14 mouse cellular contexts compared by ENCODE assay signal in the genomic region with DNA sequence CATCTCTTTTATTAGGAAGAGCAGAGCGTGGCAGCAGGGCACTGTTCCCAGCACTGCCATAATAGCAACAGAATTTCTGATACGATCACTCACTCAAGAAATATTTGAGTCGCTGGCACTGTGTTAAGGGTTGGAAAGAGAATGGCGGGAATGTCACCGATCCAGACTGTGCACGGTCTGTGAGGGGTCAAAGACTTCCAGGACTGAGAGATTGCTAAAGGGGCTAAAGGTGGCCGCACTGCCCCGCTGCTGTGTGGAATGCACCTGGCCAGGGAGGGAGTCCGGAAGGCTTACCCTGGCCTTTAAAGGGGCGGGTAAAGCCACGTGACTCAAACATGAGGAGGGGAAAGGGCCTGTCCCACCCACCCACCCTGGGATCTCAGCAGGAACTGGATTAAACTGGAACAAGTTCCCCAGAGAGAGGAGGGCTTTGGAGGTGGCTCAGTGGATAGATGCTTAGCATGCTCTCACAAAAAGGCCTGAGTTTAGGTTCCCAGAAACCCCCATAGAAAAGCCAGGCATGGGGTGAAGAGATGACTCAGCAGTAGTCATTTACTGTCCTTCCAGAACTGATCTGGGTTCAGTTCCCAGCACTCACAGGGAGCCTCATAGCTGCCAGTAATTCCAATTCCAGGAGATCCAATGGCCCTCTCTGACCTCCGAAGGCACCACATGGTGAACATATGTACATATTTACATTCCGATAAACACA. TPM values are rescaled to one million over a fixed set of nuclear protein-coding genes. Genes with fewer than 3 reads are reported as not detected.
A peak's percentile ranks its signal among the peaks of the same experiment; 100 is the strongest.
DNase-seq lines count a peak whose midpoint lies in the region; ATAC-seq and TF ChIP-seq lines count a peak whose summit lies in the region.
"Had no signal": no experiment of that assay in that cellular context is flagged by ENCODE, and none has a peak within 500 bp of the region (broad histone marks: within the 10 kb centered on the region; RNA-seq: fewer than 3 reads in every experiment).

No protein-coding gene starts in this region.

- H3K4me2 ChIP-seq in kidney, embryonic 14.5 days (replicated peaks; ENCODE audit: low read depth, low read length) = no peak overlapping the region
- H3K4me2 ChIP-seq in liver, postnatal 0 days (ENCODE audit: low read depth, low read length) = no peak overlapping the region
- H3K4me2 ChIP-seq: embryonic facial prominence, embryonic 12.5 days; hindbrain, embryonic 12.5 days; neural tube, embryonic 15.5 days had no signal

- H3K36me3 ChIP-seq in kidney, embryonic 14.5 days (ENCODE audit: control insufficient read depth, insufficient read depth, low read length) = no peaks in the 10 kb centered on the region
- no peaks in the 10 kb centered on the region for H3K36me3 ChIP-seq in liver, postnatal 0 days (replicated peaks; ENCODE audit: insufficient read depth, low read length)
- H3K36me3 ChIP-seq: embryonic facial prominence, embryonic 12.5 days; hindbrain, embryonic 12.5 days; neural tube, embryonic 15.5 days had no signal

- no peak overlapping the region for H3K4me3 ChIP-seq in kidney, embryonic 14.5 days (ENCODE audit: low read length)
- H3K4me3 ChIP-seq in liver, postnatal 0 days (ENCODE audit: low read depth, low read length) = no peak overlapping the region
- H3K4me3 ChIP-seq: embryonic facial prominence, embryonic 12.5 days; hindbrain, embryonic 12.5 days; neural tube, embryonic 15.5 days had no signal

- peak; percentile 72 for ATAC-seq in kidney, embryonic 14.5 days (ENCODE audit: low FRiP score, low TSS enrichment)
- ATAC-seq in liver, postnatal 0 days = peak; percentile 76
- ATAC-seq: Patski had no signal

- peaks cover 16% of the 10 kb centered on the region for H3K4me1 ChIP-seq in kidney, embryonic 14.5 days (ENCODE audit: control insufficient read depth, insufficient read depth, low read length)
- H3K4me1 ChIP-seq in liver, postnatal 0 days (ENCODE audit: insufficient read depth) = no peaks in the 10 kb centered on the region
- H3K4me1 ChIP-seq: neural tube, embryonic 15.5 days had no signal

- no peak overlapping the region for H3K9ac ChIP-seq in kidney, embryonic 14.5 days (ENCODE audit: low read depth, low read length)
- no peak overlapping the region for H3K9ac ChIP-seq in liver, postnatal 0 days (replicated peaks)
- H3K9ac ChIP-seq: embryonic facial prominence, embryonic 12.5 days; hindbrain, embryonic 12.5 days; neural tube, embryonic 15.5 days had no signal

- peak overlapping the region; percentile 20; the same call in 1 of the 2 replicates for H3K27ac ChIP-seq in kidney, embryonic 14.5 days (ENCODE audit: low read depth, low read length)
- no peak overlapping the region for H3K27ac ChIP-seq in liver, postnatal 0 days (ENCODE audit: low read depth)
- H3K27ac ChIP-seq: embryonic facial prominence, embryonic 12.5 days; hindbrain, embryonic 12.5 days; neural tube, embryonic 15.5 days had no signal

- 20% methylated on average over 13 of the region's 13 CpGs for WGBS in kidney, embryonic 14.5 days
- WGBS in liver, postnatal 0 days (ENCODE audit: insufficient replicate concordance) = 43% methylated on average over 13 of the region's 13 CpGs

- TF ChIP-seq CTCF in liver, postnatal 0 days (IDR thresholded peaks at IDR 0.05; ENCODE audit: low read depth) = no peak

- no peaks in the 10 kb centered on the region for H3K27me3 ChIP-seq in kidney, embryonic 14.5 days (ENCODE audit: control insufficient read depth, insufficient read depth, low read length)
- no peaks in the 10 kb centered on the region for H3K27me3 ChIP-seq in liver, postnatal 0 days (ENCODE audit: insufficient read depth, low read length)
- H3K27me3 ChIP-seq: embryonic facial prominence, embryonic 12.5 days; hindbrain, embryonic 12.5 days; neural tube, embryonic 15.5 days; Patski had no signal

- H3K9me3 ChIP-seq in kidney, embryonic 14.5 days (ENCODE audit: control insufficient read depth, low read length) = 0 out of 2 replicates have a peak, but pooled peaks cover 2% of the 10 kb centered on the region
- H3K9me3 ChIP-seq in liver, postnatal 0 days (ENCODE audit: low read length) = no peaks in the 10 kb centered on the region
- H3K9me3 ChIP-seq: embryonic facial prominence, embryonic 12.5 days; hindbrain, embryonic 12.5 days; neural tube, embryonic 15.5 days had no signal

- TF ChIP-seq EP300 in liver, postnatal 0 days (IDR thresholded peaks at IDR 0.05; ENCODE audit: low read depth) = no peak

- DNase-seq in kidney, adult 9 months = peak; percentile 36
- DNase-seq in kidney, adult 18-20 months = no peak
- peak; percentile 66 for DNase-seq in NIH3T3 (ENCODE audit: low read depth)
- no peak for DNase-seq in liver, postnatal 0 days
- no peak for DNase-seq in adrenal gland, postnatal 25 days
- no peak for DNase-seq in frontal cortex, postnatal 14 days (ENCODE audit: low spot score in 2 of 2)
- DNase-seq: adrenal gland, postnatal 36 days; cerebellum, adult 8-10 months; midbrain, embryonic 14.5 days had no signal

RNA-seq across cellular contexts. Expression of gene Pard6b, which starts 22.2 kb away (rescaled TPM):
- 9.7 and 22.0 TPM in 2 replicates for polyA plus RNA-seq in kidney, embryonic 14.5 days (2014; fragmentation: Nextera tagmentation; extraction: Ambion mirVana)
- polyA plus RNA-seq in liver, postnatal 0 days (2015; fragmentation: Nextera tagmentation; extraction: Ambion mirVana) = 2.3 and 2.7 TPM in 2 replicates
- total RNA-seq in adrenal gland, postnatal 25 days (2021) = 1.6 and 2.3 TPM in 2 replicates

RNA-seq across cellular contexts. Expression of gene Ripor3, which starts 48.2 kb away (rescaled TPM):
- polyA plus RNA-seq in kidney, embryonic 14.5 days (2014; fragmentation: Nextera tagmentation; extraction: Ambion mirVana) = 0.53 and 1.0 TPM in 2 replicates
- 1.4 TPM in 2 replicates for polyA plus RNA-seq in liver, postnatal 0 days (2015; fragmentation: Nextera tagmentation; extraction: Ambion mirVana)
- total RNA-seq in adrenal gland, postnatal 25 days (2021) = 2.1 and 2.8 TPM in 2 replicates

Comparison
In these comparisons a context has a peak if more than half of its experiments do, and no peak if none do; other contexts are left out.
1. DNase-seq: peak in kidney, adult 9 months (single experiment) and NIH3T3 (single experiment); none in kidney, adult 18-20 months (single experiment), liver, postnatal 0 days (single experiment), adrenal gland, postnatal 25 days (single experiment) and frontal cortex, postnatal 14 days (0 of 2).